In the genomic region with DNA sequence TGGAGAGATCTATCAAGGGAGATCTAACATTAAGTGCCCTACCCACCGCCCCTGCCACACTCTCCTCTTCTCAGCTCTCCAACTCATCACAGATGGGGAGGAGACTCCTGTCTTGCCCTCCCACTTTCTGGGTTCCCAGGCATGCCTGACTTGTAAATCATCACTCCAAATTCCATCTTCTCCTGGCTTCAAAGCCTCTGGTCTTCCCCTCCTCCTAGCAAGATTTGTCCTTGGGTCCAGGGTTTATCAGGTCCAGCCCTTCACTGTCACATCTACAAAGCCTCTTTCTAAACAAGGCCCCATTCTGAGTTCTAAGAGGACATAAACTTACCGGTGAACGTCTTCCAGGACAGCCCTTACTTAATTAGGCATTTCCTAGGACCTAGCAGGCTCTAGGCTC, we compare ENCODE assay signal across 11 mouse cellular contexts.
DNase-seq lines count a peak whose midpoint lies in the region; ATAC-seq and TF ChIP-seq lines count a peak whose summit lies in the region.
"Had no signal": no experiment of that assay in that cellular context is flagged by ENCODE, and none has a peak within 500 bp of the region (broad histone marks: within the 10 kb centered on the region; RNA-seq: fewer than 3 reads in every experiment).

No protein-coding gene starts in this region.

- CTCF ChIA-PET in Patski (lab: Charles Lee), result interaction anchor here (1.0 kb wide), 1 partner anchor 13 kb away, joined by 3 read pairs; no protein-coding TSS in a partner anchor

- DNase-seq in heart, adult 2 months, result no peak
- DNase-seq in 3T3-L1 (ENCODE audit: low read depth, low spot score) (peak; percentile 88), Patski (ENCODE audit: low read depth, low spot score) (no peak)
- no peak for DNase-seq in hindbrain, embryonic 10.5 days (ENCODE audit: low spot score)
- no peak for DNase-seq in layer of hippocampus, postnatal 25 days (ENCODE audit: extremely low spot score in 1 of 2, low spot score in 1 of 2)
- DNase-seq: kidney, adult 18-20 months; layer of hippocampus, adult 9-11 months had no signal

- H3K27me3 ChIP-seq in heart, embryonic 14.5 days (ENCODE audit: control insufficient read depth, insufficient read depth, low read length), result no peaks in the 10 kb centered on the region
- H3K27me3 ChIP-seq in heart, adult 2 months (ENCODE audit: control insufficient read depth, insufficient read depth, low read length), result no peaks in the 10 kb centered on the region
- H3K27me3 ChIP-seq in Patski, result no peaks in the 10 kb centered on the region
- no peaks in the 10 kb centered on the region for H3K27me3 ChIP-seq in limb, embryonic 12.5 days
- H3K27me3 ChIP-seq in hindbrain, embryonic 10.5 days (ENCODE audit: insufficient read depth, poor library complexity, severe bottlenecking), result no peaks in the 10 kb centered on the region

- peaks cover 13 to 21% of the 10 kb centered on the region in 2 experiments for H3K4me1 ChIP-seq in heart, embryonic 14.5 days (ENCODE audit: control insufficient read depth in 2 of 2, insufficient read depth in 2 of 2, low read length in 2 of 2)
- peaks cover 2% of the 10 kb centered on the region; the same call in 1 of the 2 replicates for H3K4me1 ChIP-seq in heart, adult 2 months (ENCODE audit: control insufficient read depth, insufficient read depth, low read length)
- peaks cover 19% of the 10 kb centered on the region for H3K4me1 ChIP-seq in limb, embryonic 12.5 days (replicated peaks)
- H3K4me1 ChIP-seq in hindbrain, embryonic 10.5 days (replicated peaks), result peaks cover 8% of the 10 kb centered on the region

- 0 out of 2 replicates have a peak overlapping the region, but pooled peaks have one; percentile 16 for H3K9ac ChIP-seq in heart, embryonic 14.5 days (ENCODE audit: low read length)
- H3K9ac ChIP-seq in heart, adult 2 months (ENCODE audit: low read depth, low read length), result no peak overlapping the region
- no peak overlapping the region for H3K9ac ChIP-seq in limb, embryonic 12.5 days (replicated peaks)

- no peak overlapping the region for H3K4me2 ChIP-seq in heart, embryonic 14.5 days (ENCODE audit: low read length)
- H3K4me2 ChIP-seq in limb, embryonic 12.5 days, result no peak overlapping the region
- H3K4me2 ChIP-seq: liver, embryonic 11.5 days had no signal

- H3K36me3 ChIP-seq in heart, embryonic 14.5 days (ENCODE audit: control insufficient read depth, insufficient read depth, low read length), result no peaks in the 10 kb centered on the region
- no peaks in the 10 kb centered on the region for H3K36me3 ChIP-seq in heart, adult 2 months (ENCODE audit: control insufficient read depth, insufficient read depth, low read length)
- H3K36me3 ChIP-seq in limb, embryonic 12.5 days, result no peaks in the 10 kb centered on the region
- H3K36me3 ChIP-seq in hindbrain, embryonic 10.5 days, result no peaks in the 10 kb centered on the region

- TF ChIP-seq EP300 in heart, adult 2 months (IDR thresholded peaks at IDR 0.05; ENCODE audit: insufficient read depth, low read depth, low read length), result no peak

- ATAC-seq in heart, embryonic 14.5 days (ENCODE audit: insufficient number of reproducible peaks, insufficient read depth, low FRiP score, low read depth), result no peak
- peak; percentile 48 for ATAC-seq in Patski
- ATAC-seq in limb, embryonic 12.5 days (ENCODE audit: insufficient number of reproducible peaks, insufficient read depth, low FRiP score, low TSS enrichment, low read depth), result no peak

- POLR2A ChIA-PET in Patski (lab: Charles Lee), result no interaction called here

- H3K79me2 ChIP-seq in heart, adult 2 months (replicated peaks; ENCODE audit: control insufficient read depth, insufficient read depth, low read length), result no peaks in the 10 kb centered on the region

- WGBS in heart, embryonic 14.5 days, result 16% methylated on average over 3 of the region's 3 CpGs
- whole genome bisulfite sequencing in heart, adult 2 months, result 48% methylated on average over 3 of the region's 3 CpGs
- WGBS in limb, embryonic 12.5 days, result 31% methylated on average over 3 of the region's 3 CpGs
- WGBS in hindbrain, embryonic 10.5 days, result 75% methylated on average over 3 of the region's 3 CpGs

- no peak overlapping the region for H3K4me3 ChIP-seq in heart, embryonic 14.5 days (ENCODE audit: control insufficient read depth in 1 of 2, insufficient read depth in 1 of 2, low read depth in 1 of 2, low read length in 2 of 2)
- H3K4me3 ChIP-seq in heart, adult 2 months, result no peak overlapping the region
- no peak overlapping the region for H3K4me3 ChIP-seq in limb, embryonic 12.5 days (replicated peaks)
- no peak overlapping the region for H3K4me3 ChIP-seq in hindbrain, embryonic 10.5 days
- H3K4me3 ChIP-seq: erythroblast, embryonic 14.5 days had no signal

- TF ChIP-seq POLR2A in heart, adult 2 months (IDR thresholded peaks at IDR 0.05; ENCODE audit: insufficient read depth, low read depth, low read length), result no peak

- H3K9me3 ChIP-seq in heart, embryonic 14.5 days (ENCODE audit: control insufficient read depth, low read length), result no peaks in the 10 kb centered on the region
- H3K9me3 ChIP-seq in limb, embryonic 12.5 days, result no peaks in the 10 kb centered on the region; the same call in 1 of the 2 replicates
- no peaks in the 10 kb centered on the region for H3K9me3 ChIP-seq in hindbrain, embryonic 10.5 days

- intact Hi-C loops in heart, adult 2 months (cut with DNase I), result no loop called here

- H3K27ac ChIP-seq in heart, embryonic 14.5 days (replicated peaks in 1 of 2; ENCODE audit: control insufficient read depth in 1 of 2, insufficient read depth in 1 of 2, low read depth in 2 of 2, low read length in 2 of 2), result peak overlapping the region; percentile 26 to 69
- H3K27ac ChIP-seq in heart, adult 2 months, result no peak overlapping the region
- H3K27ac ChIP-seq in limb, embryonic 12.5 days, result 0 out of 2 replicates have a peak overlapping the region, but pooled peaks have one; percentile 5
- no peak overlapping the region for H3K27ac ChIP-seq in hindbrain, embryonic 10.5 days

- no peak for TF ChIP-seq CTCF in heart, adult 2 months (IDR thresholded peaks at IDR 0.05)
- TF ChIP-seq CTCF in Patski (IDR thresholded peaks at IDR 0.05), result no peak

- in situ Hi-C loops in Patski (cut with MboI; ENCODE audit: low pct_unique_long_range_greater_than_20kb), result loop anchor here (5.0 kb wide), 1 partner anchor 49 kb away; no protein-coding TSS in a partner anchor

Comparison
In these comparisons a context has a peak if more than half of its experiments do, and no peak if none do; other contexts are left out.
1. H3K27ac ChIP-seq: peak in heart, embryonic 14.5 days (2 of 2) and limb, embryonic 12.5 days (single experiment); none in heart, adult 2 months (single experiment) and hindbrain, embryonic 10.5 days (single experiment).